Mouse (Mus musculus) heart, adult 2 months (tissue): ENCODE measurements around the gene Samd11.

Experiments
- CTCF ChIP-seq: fragments of 200-600 bp; IDR thresholded peaks from 2 replicates; pipeline ENCODE4 v1.8.1; 2022; ENCODE audit warnings: antibody characterized with exemption, mild to moderate bottlenecking, moderate library complexity
- EP300 ChIP-seq: fragments of 200-500 bp; IDR thresholded peaks from 2 replicates; pipeline ENCODE4 v1.6.1; 2011; ENCODE audit warnings: low read depth, low read length, control low read depth; ENCODE audit not compliant: insufficient read depth

GRCm38 (mm10) chr4:156249567-156249966 is 5.9 kb downstream of the Samd11 start:
- no peak for TF ChIP-seq EP300
- TF ChIP-seq CTCF = no peak
